ENCODE assay signal across 8 mouse cellular contexts in the genomic region with DNA sequence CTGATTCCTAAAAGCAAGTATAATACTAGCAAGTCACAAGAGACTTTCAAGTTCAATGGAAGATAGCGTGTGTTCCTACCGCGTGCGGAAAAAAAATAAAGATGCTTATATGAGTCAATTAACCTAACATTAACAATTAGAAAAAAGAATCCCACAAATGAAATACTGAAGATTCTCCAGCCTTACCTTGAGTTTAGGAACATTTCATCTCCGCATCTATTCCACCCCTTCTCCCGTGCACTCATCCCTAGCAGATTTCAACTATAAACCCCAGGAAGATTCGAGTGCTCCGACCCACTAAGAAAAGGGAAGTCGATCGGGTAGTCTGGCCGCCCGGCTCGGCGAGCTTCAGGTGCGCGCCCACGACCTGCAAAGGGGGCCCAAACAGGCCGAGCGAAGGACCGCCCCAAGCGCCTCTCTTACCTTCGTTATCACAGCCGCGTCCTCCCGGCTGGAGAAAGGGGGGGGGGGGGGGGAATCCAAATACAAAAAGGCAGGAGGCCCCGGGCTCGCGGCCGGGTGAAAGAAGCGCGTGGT. TPM values are rescaled to one million over a fixed set of nuclear protein-coding genes. Genes with fewer than 3 reads are reported as not detected.
DNase-seq lines count a peak whose midpoint lies in the region; ATAC-seq and TF ChIP-seq lines count a peak whose summit lies in the region.

No protein-coding gene starts in this region.

- no peak for TF ChIP-seq CTCF in heart, adult 2 months (IDR thresholded peaks at IDR 0.05)
- TF ChIP-seq CTCF in liver, adult 2 months (IDR thresholded peaks at IDR 0.05; ENCODE audit: low read depth, low read length): no peak
- no peak for TF ChIP-seq CTCF in midbrain, postnatal 0 days (IDR thresholded peaks at IDR 0.05)

- H3K4me2 ChIP-seq in heart, embryonic 16.5 days (ENCODE audit: low read depth, low read length): peak overlapping the region; percentile 71
- peak overlapping the region; percentile 71 for H3K4me2 ChIP-seq in midbrain, postnatal 0 days (ENCODE audit: low read depth, low read length, poor library complexity, severe bottlenecking)

- H3K9ac ChIP-seq in heart, adult 2 months (ENCODE audit: low read depth, low read length): peak overlapping the region; percentile 89
- peak overlapping the region; percentile 95 for H3K9ac ChIP-seq in heart, embryonic 16.5 days (ENCODE audit: low read length)
- peak overlapping the region; percentile 73 for H3K9ac ChIP-seq in liver, adult 2 months (ENCODE audit: low read depth, low read length)
- peak overlapping the region; percentile 83 for H3K9ac ChIP-seq in midbrain, postnatal 0 days (replicated peaks; ENCODE audit: low read length, poor library complexity, severe bottlenecking)

- no peaks in the 10 kb centered on the region for H3K9me3 ChIP-seq in heart, embryonic 16.5 days (replicated peaks; ENCODE audit: control insufficient read depth, low read length)
- H3K9me3 ChIP-seq in midbrain, postnatal 0 days (ENCODE audit: low read length): no peaks in the 10 kb centered on the region

- peak; percentile 27 for ATAC-seq in common myeloid progenitor, adult 5-6 weeks (replicated peaks; ENCODE audit: low read depth, poor library complexity, severe bottlenecking)
- peak; percentile 5 for ATAC-seq in heart, embryonic 16.5 days (replicated peaks; ENCODE audit: extremely low read depth, insufficient read depth, low FRiP score)
- no peak for ATAC-seq in midbrain, postnatal 0 days (ENCODE audit: low FRiP score)

- no peaks in the 10 kb centered on the region for H3K79me2 ChIP-seq in heart, adult 2 months (replicated peaks; ENCODE audit: control insufficient read depth, insufficient read depth, low read length)
- H3K79me2 ChIP-seq in liver, adult 2 months (ENCODE audit: control insufficient read depth, insufficient read depth, low read length): no peaks in the 10 kb centered on the region; the same call in 1 of the 2 replicates

- no peak for TF ChIP-seq EP300 in heart, adult 2 months (IDR thresholded peaks at IDR 0.05; ENCODE audit: insufficient read depth, low read depth, low read length)

- no peak for DNase-seq in heart, adult 2 months
- DNase-seq in heart, adult 8-10 months (ENCODE audit: low spot score): no peak
- DNase-seq in CD4-positive, CD25-positive, alpha-beta regulatory T cell, adult 2 months (ENCODE audit: low read depth, low spot score): peak; percentile 62
- DNase-seq in liver, adult 2 months (ENCODE audit: extremely low read depth, low read depth, low spot score): peak; percentile 14
- peak; percentile 14 for DNase-seq in midbrain, postnatal 0 days (ENCODE audit: low spot score)
- peak; percentile 55 for DNase-seq in yolk sac, embryonic 10.5 days (ENCODE audit: low spot score)

- H3K36me3 ChIP-seq in heart, adult 2 months (ENCODE audit: control insufficient read depth, insufficient read depth, low read length): peaks cover 2% of the 10 kb centered on the region; the same call in 1 of the 2 replicates
- H3K36me3 ChIP-seq in heart, embryonic 16.5 days (ENCODE audit: control insufficient read depth, insufficient read depth): no peaks in the 10 kb centered on the region
- no peaks in the 10 kb centered on the region for H3K36me3 ChIP-seq in liver, adult 2 months (ENCODE audit: control insufficient read depth, insufficient read depth, low read length)
- no peaks in the 10 kb centered on the region for H3K36me3 ChIP-seq in midbrain, postnatal 0 days (ENCODE audit: insufficient read depth, low read length)

- peak overlapping the region; percentile 85 for H3K27ac ChIP-seq in heart, adult 2 months
- peak overlapping the region; percentile 88 for H3K27ac ChIP-seq in heart, embryonic 16.5 days (ENCODE audit: low read length)
- H3K27ac ChIP-seq in liver, adult 2 months (replicated peaks; ENCODE audit: insufficient read depth, low read depth, low read length): no peak overlapping the region
- H3K27ac ChIP-seq in midbrain, postnatal 0 days (ENCODE audit: low read depth, low read length): peak overlapping the region; percentile 90

- no peaks in the 10 kb centered on the region for H3K27me3 ChIP-seq in heart, adult 2 months (ENCODE audit: control insufficient read depth, insufficient read depth, low read length)
- no peaks in the 10 kb centered on the region for H3K27me3 ChIP-seq in heart, embryonic 16.5 days (ENCODE audit: control insufficient read depth, insufficient read depth, low read length)
- H3K27me3 ChIP-seq in liver, adult 2 months (ENCODE audit: control insufficient read depth, insufficient read depth, low read length): no peaks in the 10 kb centered on the region
- H3K27me3 ChIP-seq in midbrain, postnatal 0 days (ENCODE audit: insufficient read depth, low read length): no peaks in the 10 kb centered on the region

- H3K4me1 ChIP-seq in heart, adult 2 months (ENCODE audit: control insufficient read depth, insufficient read depth, low read length): no peaks in the 10 kb centered on the region; the same call in 1 of the 2 replicates
- H3K4me1 ChIP-seq in heart, embryonic 16.5 days (ENCODE audit: control insufficient read depth, insufficient read depth, low read length): peaks cover 7% of the 10 kb centered on the region; the same call in 1 of the 2 replicates
- H3K4me1 ChIP-seq in liver, adult 2 months (ENCODE audit: control insufficient read depth, insufficient read depth, low read length): no peaks in the 10 kb centered on the region
- H3K4me1 ChIP-seq in midbrain, postnatal 0 days (ENCODE audit: insufficient read depth, low read length): peaks cover 8% of the 10 kb centered on the region; the same call in 1 of the 2 replicates

- TF ChIP-seq POLR2A in heart, adult 2 months (IDR thresholded peaks at IDR 0.05; ENCODE audit: insufficient read depth, low read depth, low read length): no peak
- TF ChIP-seq POLR2A in liver, adult 2 months (IDR thresholded peaks at IDR 0.05; ENCODE audit: extremely low read depth, insufficient read depth, low read length): no peak

- H3K4me3 ChIP-seq in heart, adult 2 months: peak overlapping the region; percentile 91
- peak overlapping the region; percentile 83 for H3K4me3 ChIP-seq in heart, embryonic 16.5 days (ENCODE audit: low read length)
- peak overlapping the region; percentile 81 for H3K4me3 ChIP-seq in liver, adult 2 months (ENCODE audit: insufficient read depth, low read depth, low read length)
- peak overlapping the region; percentile 86 for H3K4me3 ChIP-seq in midbrain, postnatal 0 days (ENCODE audit: low read depth, low read length)

- intact Hi-C loops in heart, adult 2 months (cut with DNase I): loop anchor here (1.0 to 10.0 kb wide), 3 partner anchors 77 to 332 kb away; partner anchors contain the start of genes 3110009E18Rik, Dbi, Ralb and Tmem177

- under 1% methylated on average over 24 of the region's 31 CpGs for WGBS in heart, adult 2 months
- 1% methylated on average over 31 of the region's 31 CpGs for WGBS in heart, embryonic 16.5 days
- 2% methylated on average over 30 of the region's 31 CpGs for WGBS in liver, adult 2 months
- WGBS in midbrain, postnatal 0 days: 0% methylated on average over 29 of the region's 31 CpGs

RNA-seq across cellular contexts. Expression of gene Ptpn4, which starts 0.9 kb away (rescaled TPM):
- total RNA-seq in heart, adult 2 months (2021): 10 to 100 TPM; 29.2 to 33.0 TPM
- polyA plus RNA-seq in heart, adult 2 months (2012; rRNA removed): 4.8 and 8.1 TPM in 2 replicates
- total RNA-seq in heart, adult 8-10 months (2022): 10 to 100 TPM; 25.1 to 40.3 (median 31.1) TPM
- total RNA-seq in common myeloid progenitor, adult 5-6 weeks (2017): 14.0 and 24.6 TPM in 2 replicates
- polyA plus RNA-seq in heart, embryonic 16.5 days (2015; fragmentation: Nextera tagmentation; extraction: Ambion mirVana): 4.8 and 5.0 TPM in 2 replicates
- 6.1 and 6.6 TPM in 2 replicates for total RNA-seq in liver, adult 2 months (2014; rRNA removed)
- 1.2 and 1.6 TPM in 2 replicates for polyA plus RNA-seq in liver, adult 2 months (2012; rRNA removed)
- total RNA-seq in midbrain, postnatal 0 days (2014; rRNA removed): 46.5 and 53.1 TPM in 2 replicates
- polyA plus RNA-seq in midbrain, postnatal 0 days (2015; fragmentation: Nextera tagmentation; extraction: Ambion mirVana): 4.2 and 7.0 TPM in 2 replicates

Comparison
In these comparisons a context has a peak if more than half of its experiments do, and no peak if none do; other contexts are left out.
1. DNase-seq: peak in CD4-positive, CD25-positive, alpha-beta regulatory T cell, adult 2 months (single experiment), liver, adult 2 months (single experiment), midbrain, postnatal 0 days (single experiment) and yolk sac, embryonic 10.5 days (single experiment); none in heart, adult 2 months (0 of 2) and heart, adult 8-10 months (single experiment).
2. Peak in every context shown above with its lines, with median percentiles within 50 percentile points of each other: H3K4me3 ChIP-seq and H3K9ac ChIP-seq.